Mouse (Mus musculus) stomach, postnatal 0 days (tissue): ENCODE results near the gene Mars.

Source experiments
- CTCF ChIP-seq: IDR thresholded peaks from 2 replicates; pipeline ENCODE4 v1.5.1; 2016; ENCODE audit warnings: antibody characterized with exemption, low read depth, mild to moderate bottlenecking, moderate library complexity
- EP300 ChIP-seq: optimal IDR thresholded peaks from 2 replicates; pipeline ENCODE3; 2016; ENCODE audit warnings: antibody characterized with exemption

- no peak for TF ChIP-seq CTCF
- no peak for TF ChIP-seq EP300
Measured at GRCm38 (mm10) chr10:127300361-127300760, 11.2 kb downstream of the Mars start.
